Mouse (Mus musculus) brown adipose tissue, adult 24 weeks (tissue): Measurements from ENCODE around the gene Olfr1076. TPM values are rescaled to one million over a fixed set of nuclear protein-coding genes. Genes with fewer than 3 reads are reported as not detected.
"Not testable (repeated sequence)": the region's sequence is repeated elsewhere in the genome, so short reads cannot be mapped to it uniquely, and the experiment has no call there.

Experiments used
- H3K27ac ChIP-seq: fragments of 200-500 bp; replicated peaks from 2 replicates; pipeline ENCODE4 v1.5.1; 2012; ENCODE audit warnings: low read depth, mild to moderate bottlenecking, low read length
- H3K4me1 ChIP-seq: fragments of 200-500 bp; 2 replicates; pipeline ENCODE4 v1.6.1; 2012; ENCODE audit warnings: low read length, mixed read lengths; ENCODE audit not compliant: control insufficient read depth, insufficient read depth, insufficient read length
- H3K4me3 ChIP-seq: fragments of 200-500 bp; 2 replicates; pipeline ENCODE4 v1.5.1; 2012; ENCODE audit warnings: low read depth, mild to moderate bottlenecking, low read length, moderate library complexity; ENCODE audit not compliant: insufficient read depth
- polyA plus RNA-seq: library from polyadenylated mRNA; stranded (reverse); fragments of >200 nt; gene quantifications from 2 replicates; pipeline ENCODE4 v1.2.4, GENCODE M21; 2012; ENCODE audit not compliant: missing spikeins, insufficient read depth, insufficient read length

The Olfr1076 gene
- not detected in 2 replicates for polyA plus RNA-seq

DNA sequence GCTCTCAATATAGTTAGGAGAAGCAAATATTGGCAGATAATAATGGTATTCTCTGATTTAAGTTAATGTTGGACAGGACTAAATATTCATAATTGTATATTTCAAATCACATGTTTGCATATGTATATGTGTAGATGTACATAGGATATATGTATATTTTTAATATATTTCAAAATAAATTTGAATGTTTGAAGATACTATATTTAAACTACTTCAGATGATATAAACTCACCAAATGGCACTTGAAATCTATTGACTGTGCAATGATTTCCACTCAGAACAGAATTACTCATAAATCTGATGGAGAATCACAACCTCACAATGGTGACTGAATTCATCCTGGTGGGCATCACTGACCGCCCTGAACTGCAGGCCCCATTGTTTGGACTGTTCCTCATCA lies at the start of gene Olfr1076:
Gene Olfr1076, plus strand, starts transcription at position 301 of the 400 bp plus-strand sequence.
- Histone ChIP-seq H3K27ac (no peak within 1 kb of the TSS), H3K4me3 (no peak within 1 kb of the TSS), H3K4me1 (no peaks in the 10 kb centered on the region)

DNA sequence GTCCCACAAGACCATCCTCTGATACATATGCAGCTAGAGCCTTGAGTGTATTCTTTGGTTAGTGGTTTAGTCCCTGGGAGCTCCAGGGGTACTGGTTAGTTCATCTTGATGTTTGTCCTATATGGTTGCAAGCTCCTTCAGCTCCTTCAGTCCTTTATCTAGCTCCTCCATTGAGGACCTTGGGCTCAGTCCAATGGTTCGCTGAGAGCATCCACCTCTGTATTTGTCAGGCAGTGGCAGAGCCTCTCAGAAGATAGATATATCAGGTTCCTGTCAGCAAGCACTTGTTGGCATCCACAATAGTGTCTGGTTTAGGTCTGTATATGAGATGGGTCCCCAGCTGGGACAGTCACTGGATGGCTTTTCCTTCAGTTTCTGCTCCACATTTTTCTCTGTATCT lies 47.8 kb upstream of the Olfr1076 start:
- H3K27ac ChIP-seq: no peak overlapping the region
- no peak overlapping the region for H3K4me3 ChIP-seq

DNA sequence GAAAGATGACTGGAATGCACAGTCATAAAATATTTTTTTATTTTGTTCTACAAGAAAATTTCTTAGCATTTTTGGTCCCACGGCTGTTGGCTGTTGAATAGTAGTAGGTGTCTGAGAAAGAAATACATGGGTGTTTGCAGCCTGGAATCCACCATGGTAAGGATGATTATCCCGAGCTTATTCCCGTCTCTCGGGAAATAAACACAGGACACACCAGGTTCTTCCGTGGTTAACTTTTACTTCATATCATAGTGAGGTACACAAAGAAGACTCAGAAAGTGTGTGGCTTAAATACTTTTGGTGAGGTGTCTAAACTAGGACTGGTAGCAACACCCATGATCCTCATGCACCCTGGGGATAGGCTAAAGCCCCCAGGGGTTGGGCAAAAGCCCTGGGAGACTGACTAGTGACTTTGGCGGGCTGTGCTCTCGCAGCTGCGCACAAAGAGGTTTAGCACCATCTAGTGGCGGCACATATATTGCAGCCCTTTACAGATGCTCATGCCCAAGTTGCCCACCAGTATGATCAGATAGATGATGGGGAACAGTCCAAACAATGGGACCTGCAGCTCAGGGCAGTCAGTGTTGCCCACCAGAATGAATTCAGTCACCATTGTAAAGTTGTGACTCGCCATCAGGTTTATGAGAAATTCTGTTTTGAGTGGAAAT lies 43.7 kb upstream of the Olfr1076 start:
- Histone ChIP-seq H3K4me3 (no peak overlapping the region), H3K27ac (no peak overlapping the region), H3K4me1 (no peaks in the 10 kb centered on the region)

More for the DNA sequence above, 47.8 kb upstream of the Olfr1076 start:
- no peaks in the 10 kb centered on the region for H3K4me1 ChIP-seq

DNA sequence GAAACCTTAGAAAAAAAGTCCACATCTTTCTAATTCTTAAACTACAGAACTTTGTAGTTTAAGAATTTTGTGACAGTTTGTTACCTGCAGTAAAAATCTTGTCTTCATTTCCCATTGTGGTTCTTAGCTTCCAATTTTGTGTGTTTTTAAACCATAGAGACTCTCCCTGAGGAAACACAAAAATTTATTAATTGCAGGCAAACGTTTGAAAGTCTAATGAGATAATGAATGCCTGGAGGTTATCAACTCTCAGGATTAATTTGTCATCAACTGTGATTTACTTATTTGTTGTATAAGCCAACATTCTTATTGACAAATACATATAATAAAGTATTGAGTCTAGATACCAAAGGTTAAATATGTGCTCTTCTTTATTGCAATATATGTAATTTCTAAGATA lies 21.0 kb upstream of the Olfr1076 start, which contains the start of gene Olfr228:
Gene Olfr228, minus strand, starts transcription at position 101 of the 400 bp plus-strand sequence.
- Histone ChIP-seq H3K4me1 (no peaks in the 10 kb centered on the region), H3K4me3 (no peak within 1 kb of the TSS), H3K27ac (no peak within 1 kb of the TSS)

DNA sequence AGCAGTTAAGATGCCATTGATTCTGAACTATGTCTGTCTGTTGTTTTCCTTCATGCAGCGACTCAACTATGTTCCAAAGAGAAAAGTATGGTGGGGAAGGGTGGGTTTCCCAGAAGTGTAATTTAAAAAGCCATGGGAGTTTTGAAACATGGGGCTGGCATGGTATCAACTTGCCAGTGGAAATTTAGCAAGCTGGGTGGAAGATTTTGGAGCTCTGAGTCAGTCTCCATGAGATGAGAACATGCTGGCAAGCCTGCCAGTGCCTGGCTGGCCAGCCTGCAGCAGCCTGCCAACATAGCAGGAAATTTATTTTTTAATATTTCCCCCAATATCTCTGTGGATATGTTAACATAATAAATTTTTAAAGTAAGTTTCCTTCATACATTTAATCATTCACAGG lies 22.7 kb downstream of the Olfr1076 start:
- no peak overlapping the region for H3K27ac ChIP-seq
- H3K4me3 ChIP-seq: no peak overlapping the region
- H3K4me1 ChIP-seq: no peaks in the 10 kb centered on the region

DNA sequence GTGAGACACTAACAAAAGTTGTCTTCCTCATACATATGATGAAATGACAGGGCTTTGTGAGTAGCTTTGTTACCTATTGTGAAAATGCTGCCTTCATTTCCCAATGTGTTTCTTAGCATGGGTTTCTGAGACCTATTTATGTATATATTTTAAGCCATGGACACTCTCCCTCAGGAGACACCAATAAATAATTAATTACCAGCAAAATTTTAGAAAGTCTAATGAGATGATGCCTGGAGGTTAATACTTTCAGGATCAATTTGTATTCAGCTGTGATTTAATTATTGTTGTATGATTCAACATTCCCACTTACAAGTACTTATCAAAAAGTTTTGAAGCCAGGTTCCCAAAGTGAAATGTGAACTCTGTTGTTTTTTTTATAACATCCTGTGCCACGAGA lies 34.1 kb downstream of the Olfr1076 start, which contains the start of gene Olfr1079:
Gene Olfr1079, minus strand, starts transcription at position 101 of the 400 bp plus-strand sequence.
- no peak within 1 kb of the TSS for H3K27ac ChIP-seq
- H3K4me3 ChIP-seq: no peak within 1 kb of the TSS
- no peaks in the 10 kb centered on the region for H3K4me1 ChIP-seq

DNA sequence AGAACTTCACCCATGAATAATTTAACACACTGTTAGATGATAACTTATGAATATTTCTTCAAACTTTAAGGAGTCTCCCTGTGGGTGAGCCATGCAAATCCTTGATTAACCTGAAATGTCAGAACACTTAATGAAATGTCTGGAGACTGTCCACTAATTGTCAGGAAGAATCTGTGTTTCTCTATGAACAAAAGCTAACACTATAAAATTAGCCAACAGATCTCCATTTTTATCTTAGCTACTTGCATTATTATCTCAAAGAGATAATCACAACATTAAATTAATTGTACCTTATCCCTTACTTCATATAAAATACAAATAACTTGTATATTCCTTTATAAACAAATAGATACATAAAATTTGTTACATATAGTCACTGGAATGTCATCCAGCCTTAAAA lies 49.9 kb downstream of the Olfr1076 start, which contains the start of gene Olfr1080:
Gene Olfr1080, minus strand, starts transcription at position 101 of the 400 bp plus-strand sequence.
- H3K4me3 ChIP-seq, H3K4me1 ChIP-seq, H3K27ac ChIP-seq: not testable (repeated sequence)

Other genes with a start within 250 kb of the Olfr1076 start
- gene Olfr1051, start 229.4 kb upstream of the Olfr1076 start, polyA plus RNA-seq: not detected in 2 replicates
- gene Olfr1052, start 216.0 kb upstream of the Olfr1076 start, polyA plus RNA-seq: not detected in 2 replicates
- gene Olfr1053, start 193.2 kb upstream of the Olfr1076 start, polyA plus RNA-seq: not detected in 2 replicates
- not detected in 2 replicates for gene Olfr1054, start 173.0 kb upstream of the Olfr1076 start, polyA plus RNA-seq
- not detected in 2 replicates for gene Olfr1055, start 158.2 kb upstream of the Olfr1076 start, polyA plus RNA-seq
- not detected in 2 replicates for gene Olfr1056, start 146.0 kb upstream of the Olfr1076 start, polyA plus RNA-seq
- not detected in 2 replicates for gene Olfr1057, start 130.1 kb upstream of the Olfr1076 start, polyA plus RNA-seq
- gene Olfr1058, start 119.9 kb upstream of the Olfr1076 start, polyA plus RNA-seq: not detected in 2 replicates
- not detected in 2 replicates for gene Olfr1061, start 94.4 kb upstream of the Olfr1076 start, polyA plus RNA-seq
- gene Olfr1062, start 81.7 kb upstream of the Olfr1076 start, polyA plus RNA-seq: not detected in 2 replicates
- not detected in 2 replicates for gene Olfr1065, start 57.9 kb upstream of the Olfr1076 start, polyA plus RNA-seq
- gene Olfr1066, start 52.2 kb upstream of the Olfr1076 start, polyA plus RNA-seq: not detected in 2 replicates
- not detected in 2 replicates for gene Olfr228, start 21.1 kb upstream of the Olfr1076 start, polyA plus RNA-seq
- not detected in 2 replicates for gene Olfr1079, start 34.0 kb downstream of the Olfr1076 start, polyA plus RNA-seq
- not detected in 2 replicates for gene Olfr1080, start 49.8 kb downstream of the Olfr1076 start, polyA plus RNA-seq
- not detected in 2 replicates for gene Olfr1082, start 90.5 kb downstream of the Olfr1076 start, polyA plus RNA-seq
- gene Olfr1084, start 131.3 kb downstream of the Olfr1076 start, polyA plus RNA-seq: not detected in 2 replicates
- gene Olfr1085, start 153.6 kb downstream of the Olfr1076 start, polyA plus RNA-seq: not detected in 2 replicates
- gene Olfr1086, start 171.6 kb downstream of the Olfr1076 start, polyA plus RNA-seq: not detected in 2 replicates
- gene Olfr1087, start 189.9 kb downstream of the Olfr1076 start, polyA plus RNA-seq: not detected in 2 replicates
- not detected in 2 replicates for gene Olfr1089, start 225.2 kb downstream of the Olfr1076 start, polyA plus RNA-seq